Mouse (Mus musculus) B cell, adult 2 months (primary cell): ENCODE results near the gene Igf2bp3.

Source experiments
- DNase-seq, 2 experiments: peaks; one replicate each; pipeline ENCODE4 v3.0.0; 2022

Igf2bp3 gene

GRCm38 (mm10) chr6:49217581-49218274, 3.0 kb upstream of the Igf2bp3 start:
- peak; percentile 69 to 74 for DNase-seq

- DNase-seq: no peak
These were observed 2.2 kb upstream of the Igf2bp3 start for GRCm38 (mm10) chr6:49216811-49217542.

GRCm38 (mm10) chr6:49215748-49216585, 1.2 kb upstream of the Igf2bp3 start:
- DNase-seq: peak; percentile 37 to 45

- peak; percentile 47 to 53 for DNase-seq
These were observed 450 bp downstream of the Igf2bp3 start for GRCm38 (mm10) chr6:49214086-49214927.

GRCm38 (mm10) chr6:49213581-49214085, 1.1 kb downstream of the Igf2bp3 start:
- peak; percentile 47 to 58 for DNase-seq

GRCm38 (mm10) chr6:49212931-49213580, 1.7 kb downstream of the Igf2bp3 start:
- no peak for DNase-seq

GRCm38 (mm10) chr6:49212141-49212540, 2.6 kb downstream of the Igf2bp3 start:
- no peak for DNase-seq

- no peak for DNase-seq
These were observed 3.2 kb downstream of the Igf2bp3 start for GRCm38 (mm10) chr6:49211596-49211995.

- no peak for DNase-seq
These were observed 4.6 kb downstream of the Igf2bp3 start for GRCm38 (mm10) chr6:49209881-49210854.

GRCm38 (mm10) chr6:49208935-49209334, 5.8 kb downstream of the Igf2bp3 start:
- DNase-seq: peak; percentile 42 to 45

- peak in 1 of 2 experiments; percentile 24 for DNase-seq
These were observed 6.3 kb downstream of the Igf2bp3 start for GRCm38 (mm10) chr6:49208297-49208930.

- DNase-seq: no peak
These were observed 8.3 kb downstream of the Igf2bp3 start for GRCm38 (mm10) chr6:49206416-49206815.

GRCm38 (mm10) chr6:49195188-49195587, 19.6 kb downstream of the Igf2bp3 start:
- DNase-seq: no peak

- no peak for DNase-seq
These were observed 20.2 kb downstream of the Igf2bp3 start for GRCm38 (mm10) chr6:49194536-49194935.

- DNase-seq: peak; percentile 73 to 74
These were observed 25.4 kb downstream of the Igf2bp3 start for GRCm38 (mm10) chr6:49189363-49189762.

GRCm38 (mm10) chr6:49187299-49187698, 27.5 kb downstream of the Igf2bp3 start:
- DNase-seq: peak; percentile 13 to 31

GRCm38 (mm10) chr6:49176018-49176417, 38.7 kb downstream of the Igf2bp3 start:
- peak; percentile 8 to 15 for DNase-seq

- DNase-seq: no peak
These were observed 40.1 kb downstream of the Igf2bp3 start for GRCm38 (mm10) chr6:49174616-49175015.

GRCm38 (mm10) chr6:49173674-49174073, 41.1 kb downstream of the Igf2bp3 start:
- DNase-seq: no peak

- DNase-seq: no peak
These were observed 41.5 kb downstream of the Igf2bp3 start for GRCm38 (mm10) chr6:49173265-49173664.
